Mouse (Mus musculus) CH12.LX (cell line): ENCODE data around the gene Lipn.

Source experiments
- EP300 ChIP-seq: IDR thresholded peaks from 2 replicates; pipeline ENCODE4 v1.6.1; 2011; ENCODE audit warnings: low read length, improper control_type of control experiment
- MAX ChIP-seq: IDR thresholded peaks from 2 replicates; pipeline ENCODE4 v1.6.1; 2011; ENCODE audit warnings: low read length, improper control_type of control experiment
- POLR2A ChIP-seq: IDR thresholded peaks from 2 replicates; pipeline ENCODE4 v1.6.1; 2011; ENCODE audit warnings: low read depth, mild to moderate bottlenecking, improper control_type of control experiment, low read length
- UBTF ChIP-seq: IDR thresholded peaks from 2 replicates; pipeline ENCODE4 v1.6.1; 2012; ENCODE audit warnings: low read depth, mild to moderate bottlenecking, inconsistent platforms, low read length, improper control_type of control experiment, moderate library complexity
- ZMIZ1 ChIP-seq: IDR thresholded peaks from 2 replicates; pipeline ENCODE4 v1.6.1; 2012; ENCODE audit warnings: low read depth, mild to moderate bottlenecking, inconsistent platforms, low read length, improper control_type of control experiment

- TF ChIP-seq MAX (no peak), UBTF (no peak), EP300 (no peak), ZMIZ1 (no peak), POLR2A (no peak)
These were observed 15.7 kb upstream of the Lipn start for GRCm38 (mm10) chr19:34051502-34051901.
